ENCODE assay signal across 8 mouse cellular contexts in genomic region chr16:92428197-92428950, GRCm38 (mm10). TPM values are rescaled to one million over a fixed set of nuclear protein-coding genes. Genes with fewer than 3 reads are reported as not detected.
DNase-seq lines count a peak whose midpoint lies in the region; ATAC-seq and TF ChIP-seq lines count a peak whose summit lies in the region.

No protein-coding gene starts in this region.

- peak; percentile 20 for DNase-seq in liver, adult 2 months (ENCODE audit: extremely low read depth, low read depth, low spot score)
- no peak for DNase-seq in liver
- peak; percentile 85 for DNase-seq in embryonic facial prominence, embryonic 14.5 days (ENCODE audit: low spot score)
- DNase-seq in heart, postnatal 25 days (ENCODE audit: low spot score), result peak; percentile 33
- peak; percentile 57 for DNase-seq in lung, adult 2 months
- no peak for DNase-seq in thymus, adult 18-20 months
- DNase-seq in gastrocnemius, postnatal 10 days, result no peak
- DNase-seq in right cerebral cortex, postnatal 14 days, result no peak

- intact Hi-C loops in heart, postnatal 25 days (cut with DNase I), result no loop called here

- no peak for TF ChIP-seq CTCF in liver, adult 2 months (IDR thresholded peaks at IDR 0.05; ENCODE audit: low read depth, low read length)
- 0 out of 2 replicates have a peak, but pooled peaks have one; percentile 9 for TF ChIP-seq CTCF in lung, adult 2 months (IDR thresholded peaks at IDR 0.05; ENCODE audit: insufficient read depth, low read length)

- H3K9ac ChIP-seq in liver, adult 2 months (ENCODE audit: low read depth, low read length), result no peak overlapping the region
- H3K9ac ChIP-seq in embryonic facial prominence, embryonic 14.5 days (ENCODE audit: low read depth, low read length), result no peak overlapping the region

- peaks cover 13% of the 10 kb centered on the region for H3K4me1 ChIP-seq in liver, adult 2 months (ENCODE audit: control insufficient read depth, insufficient read depth, low read length)
- H3K4me1 ChIP-seq in embryonic facial prominence, embryonic 14.5 days (ENCODE audit: control insufficient read depth, insufficient read depth, low read length), result peaks cover 29% of the 10 kb centered on the region
- H3K4me1 ChIP-seq in lung, adult 2 months (ENCODE audit: control insufficient read depth, insufficient read depth, low read length), result peaks cover 16% of the 10 kb centered on the region

- H3K36me3 ChIP-seq in liver, adult 2 months (ENCODE audit: control insufficient read depth, insufficient read depth, low read length), result no peaks in the 10 kb centered on the region
- H3K36me3 ChIP-seq in embryonic facial prominence, embryonic 14.5 days (ENCODE audit: control insufficient read depth, insufficient read depth, low read length), result peaks cover 5% of the 10 kb centered on the region; the same call in 1 of the 2 replicates

- H3K9me3 ChIP-seq in embryonic facial prominence, embryonic 14.5 days (ENCODE audit: control insufficient read depth, low read length), result no peaks in the 10 kb centered on the region

- H3K27me3 ChIP-seq in liver, adult 2 months (ENCODE audit: control insufficient read depth, insufficient read depth, low read length), result no peaks in the 10 kb centered on the region
- H3K27me3 ChIP-seq in embryonic facial prominence, embryonic 14.5 days (replicated peaks; ENCODE audit: control insufficient read depth, insufficient read depth, low read length), result no peaks in the 10 kb centered on the region

- H3K79me2 ChIP-seq in liver, adult 2 months (ENCODE audit: control insufficient read depth, insufficient read depth, low read length), result no peaks in the 10 kb centered on the region

- H3K4me2 ChIP-seq in embryonic facial prominence, embryonic 14.5 days (ENCODE audit: low read depth, low read length), result no peak overlapping the region

- H3K4me3 ChIP-seq in liver, adult 2 months (ENCODE audit: insufficient read depth, low read depth, low read length), result no peak overlapping the region
- H3K4me3 ChIP-seq in embryonic facial prominence, embryonic 14.5 days (ENCODE audit: low read depth, low read length), result no peak overlapping the region
- H3K4me3 ChIP-seq in lung, adult 2 months (replicated peaks; ENCODE audit: extremely low read depth, low read depth, low read length), result no peak overlapping the region

- TF ChIP-seq POLR2A in liver, adult 2 months (IDR thresholded peaks at IDR 0.05; ENCODE audit: extremely low read depth, insufficient read depth, low read length), result no peak
- no peak for TF ChIP-seq POLR2A in lung, adult 2 months (IDR thresholded peaks at IDR 0.05; ENCODE audit: borderline replicate concordance, extremely low read depth, low read depth, low read length)

- peak overlapping the region; percentile 22; the same call in 1 of the 2 replicates for H3K27ac ChIP-seq in liver, adult 2 months (replicated peaks; ENCODE audit: insufficient read depth, low read depth, low read length)
- H3K27ac ChIP-seq in embryonic facial prominence, embryonic 14.5 days (replicated peaks; ENCODE audit: low read depth, low read length), result peak overlapping the region; percentile 28

- peak; percentile 67; the same call in 1 of the 2 replicates for ATAC-seq in embryonic facial prominence, embryonic 14.5 days (ENCODE audit: low read depth)

- 61% methylated on average over 19 of the region's 19 CpGs for WGBS in liver, adult 2 months
- 30% methylated on average over 19 of the region's 19 CpGs for WGBS in embryonic facial prominence, embryonic 14.5 days
- 12% methylated on average over 19 of the region's 19 CpGs for WGBS in lung, adult 2 months

RNA-seq across cellular contexts. Expression of gene Rcan1, which starts 42.3 kb away (rescaled TPM):
- total RNA-seq in liver, adult 2 months (2014; rRNA removed), result 12.8 and 14.0 TPM in 2 replicates
- polyA plus RNA-seq in liver, adult 2 months (2012; rRNA removed), result 7.8 and 8.2 TPM in 2 replicates
- 34.6 TPM in 2 replicates for polyA plus RNA-seq in embryonic facial prominence, embryonic 14.5 days (2014; fragmentation: Nextera tagmentation; extraction: Ambion mirVana)
- total RNA-seq in heart, postnatal 25 days (2021), result 10 to 100 TPM; 48.8 to 97.8 TPM
- 13.7 and 21.6 TPM in 2 replicates for polyA plus RNA-seq in lung, adult 2 months (2012; rRNA removed)
- total RNA-seq in gastrocnemius, postnatal 10 days (2021), result 10 to 100 TPM; 45.3 to 51.6 TPM

RNA-seq across cellular contexts. Expression of gene Clic6, which starts 57.2 kb away (rescaled TPM):
- total RNA-seq in liver, adult 2 months (2014; rRNA removed), result 0.09 and 0.13 TPM in 2 replicates
- polyA plus RNA-seq in liver, adult 2 months (2012; rRNA removed), result 0.04 and 0.06 TPM in 2 replicates
- polyA plus RNA-seq in embryonic facial prominence, embryonic 14.5 days (2014; fragmentation: Nextera tagmentation; extraction: Ambion mirVana), result 3.0 and 4.1 TPM in 2 replicates
- under 1 TPM; 0.11 to 0.21 TPM for total RNA-seq in heart, postnatal 25 days (2021)
- 7.6 and 9.5 TPM in 2 replicates for polyA plus RNA-seq in lung, adult 2 months (2012; rRNA removed)
- under 1 TPM; 0.14 to 0.16 TPM for total RNA-seq in gastrocnemius, postnatal 10 days (2021)

Comparison
In these comparisons a context has a peak if more than half of its experiments do, and no peak if none do; other contexts are left out.
1. DNase-seq: peak in liver, adult 2 months (single experiment), embryonic facial prominence, embryonic 14.5 days (single experiment), heart, postnatal 25 days (single experiment) and lung, adult 2 months (single experiment); none in liver (single experiment), thymus, adult 18-20 months (0 of 2), gastrocnemius, postnatal 10 days (single experiment) and right cerebral cortex, postnatal 14 days (single experiment).